Mouse (Mus musculus): Measurements from ENCODE around the gene Ipo11. TPM values are rescaled to one million over a fixed set of nuclear protein-coding genes. Genes with fewer than 3 reads are reported as not detected.
A peak's percentile ranks its signal among the peaks of the same experiment; 100 is the strongest.

Gene Ipo11
- polyA plus RNA-seq, 1 experiment from 2014 or later, result 70.1 TPM

GRCm38 (mm10) chr13:106808821-106809220 is 127.9 kb downstream of the Ipo11 start:
- Histone ChIP-seq H3K9ac (replicated peaks) (no peak overlapping the region), H3K9me3 (no peaks in the 10 kb centered on the region), H3K4me1 (no peaks in the 10 kb centered on the region), H3K4me3 (no peak overlapping the region), H3K36me3 (peaks cover 26% of the 10 kb centered on the region), H3K27ac (replicated peaks) (no peak overlapping the region), H3K4me2 (replicated peaks) (no peak overlapping the region), H3K27me3 (no peaks in the 10 kb centered on the region)
- ATAC-seq (ENCODE audit: low FRiP score, low read depth), result no peak
- 88% methylated on average over 6 of the region's 6 CpGs for whole genome bisulfite sequencing

- H3K36me3 ChIP-seq, result peaks cover 31% of the 10 kb centered on the region
- 96% methylated on average over 2 of the region's 2 CpGs for WGBS
- H3K9me3 ChIP-seq, result no peaks in the 10 kb centered on the region
Measured at GRCm38 (mm10) chr13:106808315-106808714, 128.4 kb downstream of the Ipo11 start.

GRCm38 (mm10) chr13:106807303-106807702 is 129.5 kb downstream of the Ipo11 start:
- Histone ChIP-seq H3K36me3 (peaks cover 33% of the 10 kb centered on the region), H3K4me3 (no peak overlapping the region), H3K4me1 (no peaks in the 10 kb centered on the region), H3K4me2 (replicated peaks) (no peak overlapping the region), H3K27me3 (no peaks in the 10 kb centered on the region), H3K27ac (replicated peaks) (no peak overlapping the region), H3K9me3 (no peaks in the 10 kb centered on the region), H3K9ac (replicated peaks) (no peak overlapping the region)
- WGBS, result 91% methylated on average over 5 of the region's 5 CpGs
- no peak for ATAC-seq (ENCODE audit: low FRiP score, low read depth)

More at GRCm38 (mm10) chr13:106808315-106808714, 128.4 kb downstream of the Ipo11 start:
- no peak overlapping the region for H3K4me2 ChIP-seq (replicated peaks)
- H3K27me3 ChIP-seq, result no peaks in the 10 kb centered on the region
- no peak overlapping the region for H3K4me3 ChIP-seq
- H3K9ac ChIP-seq (replicated peaks), result no peak overlapping the region
- no peak overlapping the region for H3K27ac ChIP-seq (replicated peaks)
- no peaks in the 10 kb centered on the region for H3K4me1 ChIP-seq
- no peak for ATAC-seq (ENCODE audit: low FRiP score, low read depth)

- no peak overlapping the region for H3K9ac ChIP-seq (replicated peaks)
- no peak overlapping the region for H3K27ac ChIP-seq (replicated peaks)
- H3K27me3 ChIP-seq, result no peaks in the 10 kb centered on the region
- no peaks in the 10 kb centered on the region for H3K9me3 ChIP-seq
- no peak overlapping the region for H3K4me2 ChIP-seq (replicated peaks)
- peaks cover 23% of the 10 kb centered on the region for H3K36me3 ChIP-seq
- WGBS, result 93% methylated on average over 5 of the region's 5 CpGs
- no peak for ATAC-seq (ENCODE audit: low FRiP score, low read depth)
- no peak overlapping the region for H3K4me3 ChIP-seq
- H3K4me1 ChIP-seq, result no peaks in the 10 kb centered on the region
Measured at GRCm38 (mm10) chr13:106805146-106805545, 131.6 kb downstream of the Ipo11 start.

GRCm38 (mm10) chr13:106798026-106798425 is 138.7 kb downstream of the Ipo11 start:
- ATAC-seq (ENCODE audit: low FRiP score, low read depth), result no peak
- no peak overlapping the region for H3K4me3 ChIP-seq
- H3K27ac ChIP-seq (replicated peaks), result no peak overlapping the region
- 65% methylated on average over 3 of the region's 3 CpGs for WGBS
- H3K4me1 ChIP-seq, result no peaks in the 10 kb centered on the region
- no peaks in the 10 kb centered on the region for H3K9me3 ChIP-seq
- H3K36me3 ChIP-seq, result peaks cover 26% of the 10 kb centered on the region
- no peak overlapping the region for H3K9ac ChIP-seq (replicated peaks)
- H3K27me3 ChIP-seq, result no peaks in the 10 kb centered on the region
- no peak overlapping the region for H3K4me2 ChIP-seq (replicated peaks)

- Histone ChIP-seq H3K9me3 (no peaks in the 10 kb centered on the region), H3K9ac (replicated peaks) (no peak overlapping the region), H3K27me3 (no peaks in the 10 kb centered on the region), H3K4me3 (no peak overlapping the region), H3K4me2 (replicated peaks) (no peak overlapping the region), H3K27ac (replicated peaks) (no peak overlapping the region), H3K4me1 (no peaks in the 10 kb centered on the region), H3K36me3 (peaks cover 15% of the 10 kb centered on the region)
- ATAC-seq (ENCODE audit: low FRiP score, low read depth), result 0 out of 2 replicates have a peak, but pooled peaks have one; percentile 27
- WGBS, result 77% methylated on average over 7 of the region's 7 CpGs
Measured at GRCm38 (mm10) chr13:106788817-106789216, 147.9 kb downstream of the Ipo11 start.

- Histone ChIP-seq H3K4me2 (replicated peaks) (no peak overlapping the region), H3K4me1 (no peaks in the 10 kb centered on the region), H3K27ac (replicated peaks) (no peak overlapping the region), H3K27me3 (no peaks in the 10 kb centered on the region), H3K9me3 (no peaks in the 10 kb centered on the region), H3K36me3 (no peaks in the 10 kb centered on the region), H3K9ac (replicated peaks) (no peak overlapping the region), H3K4me3 (no peak overlapping the region)
- ATAC-seq (ENCODE audit: low FRiP score, low read depth), result no peak
- 90% methylated on average over 10 of the region's 10 CpGs for WGBS
Measured at GRCm38 (mm10) chr13:106768807-106769206, 168.0 kb downstream of the Ipo11 start.

- Histone ChIP-seq H3K36me3 (no peaks in the 10 kb centered on the region), H3K9me3 (no peaks in the 10 kb centered on the region), H3K27me3 (no peaks in the 10 kb centered on the region), H3K9ac (replicated peaks) (no peak overlapping the region), H3K4me3 (no peak overlapping the region), H3K4me2 (replicated peaks) (no peak overlapping the region), H3K4me1 (no peaks in the 10 kb centered on the region), H3K27ac (replicated peaks) (no peak overlapping the region)
- WGBS, result 57% methylated on average over 1 of the region's 1 CpGs
- ATAC-seq (ENCODE audit: low FRiP score, low read depth), result no peak
Measured at GRCm38 (mm10) chr13:106762611-106763010, 174.1 kb downstream of the Ipo11 start.

- 87% methylated on average over 1 of the region's 1 CpGs for WGBS
- Histone ChIP-seq H3K4me3 (no peak overlapping the region), H3K36me3 (no peaks in the 10 kb centered on the region), H3K4me1 (no peaks in the 10 kb centered on the region), H3K9me3 (no peaks in the 10 kb centered on the region), H3K4me2 (replicated peaks) (no peak overlapping the region), H3K27ac (replicated peaks) (no peak overlapping the region), H3K27me3 (no peaks in the 10 kb centered on the region), H3K9ac (replicated peaks) (no peak overlapping the region)
- no peak; the same call in 1 of the 2 replicates for ATAC-seq (ENCODE audit: low FRiP score, low read depth)
Measured at GRCm38 (mm10) chr13:106761661-106762060, 175.1 kb downstream of the Ipo11 start.

GRCm38 (mm10) chr13:106760232-106760875 is 176.4 kb downstream of the Ipo11 start:
- H3K27me3 ChIP-seq, result no peaks in the 10 kb centered on the region
- no peak overlapping the region for H3K9ac ChIP-seq (replicated peaks)
- H3K36me3 ChIP-seq, result no peaks in the 10 kb centered on the region
- H3K9me3 ChIP-seq, result no peaks in the 10 kb centered on the region
- H3K27ac ChIP-seq (replicated peaks), result no peak overlapping the region
- no peaks in the 10 kb centered on the region for H3K4me1 ChIP-seq
- no peak for ATAC-seq (ENCODE audit: low FRiP score, low read depth)
- no peak overlapping the region for H3K4me3 ChIP-seq
- 83% methylated on average over 14 of the region's 14 CpGs for WGBS
- H3K4me2 ChIP-seq (replicated peaks), result no peak overlapping the region

GRCm38 (mm10) chr13:106755892-106756291 is 180.9 kb downstream of the Ipo11 start:
- Histone ChIP-seq H3K4me3 (no peak overlapping the region), H3K36me3 (no peaks in the 10 kb centered on the region), H3K9ac (replicated peaks) (no peak overlapping the region), H3K27me3 (no peaks in the 10 kb centered on the region), H3K27ac (replicated peaks) (no peak overlapping the region), H3K9me3 (no peaks in the 10 kb centered on the region), H3K4me2 (replicated peaks) (no peak overlapping the region), H3K4me1 (no peaks in the 10 kb centered on the region)
- 59% methylated on average over 5 of the region's 5 CpGs for WGBS
- no peak for ATAC-seq (ENCODE audit: low FRiP score, low read depth)

GRCm38 (mm10) chr13:106754216-106754615 is 182.5 kb downstream of the Ipo11 start:
- H3K27me3 ChIP-seq, result no peaks in the 10 kb centered on the region
- H3K27ac ChIP-seq (replicated peaks), result no peak overlapping the region
- no peak overlapping the region for H3K4me3 ChIP-seq
- H3K9me3 ChIP-seq, result no peaks in the 10 kb centered on the region
- no peaks in the 10 kb centered on the region for H3K4me1 ChIP-seq
- no peaks in the 10 kb centered on the region for H3K36me3 ChIP-seq
- no peak overlapping the region for H3K9ac ChIP-seq (replicated peaks)
- no peak for ATAC-seq (ENCODE audit: low FRiP score, low read depth)
- WGBS, result 82% methylated on average over 3 of the region's 3 CpGs
- no peak overlapping the region for H3K4me2 ChIP-seq (replicated peaks)

GRCm38 (mm10) chr13:106751951-106752350 is 184.8 kb downstream of the Ipo11 start:
- no peaks in the 10 kb centered on the region for H3K36me3 ChIP-seq
- 86% methylated on average over 1 of the region's 1 CpGs for WGBS
- no peak overlapping the region for H3K4me3 ChIP-seq
- H3K27ac ChIP-seq (replicated peaks), result no peak overlapping the region
- no peak overlapping the region for H3K4me2 ChIP-seq (replicated peaks)
- H3K4me1 ChIP-seq, result no peaks in the 10 kb centered on the region
- H3K9ac ChIP-seq (replicated peaks), result no peak overlapping the region
- H3K27me3 ChIP-seq, result no peaks in the 10 kb centered on the region
- H3K9me3 ChIP-seq, result no peaks in the 10 kb centered on the region
- ATAC-seq (ENCODE audit: low FRiP score, low read depth), result no peak
